21 mouse cellular contexts compared by ENCODE assay signal in genomic region chr12:36584828-36585227, GRCm38 (mm10).
"Had no signal": no experiment of that assay in that cellular context is flagged by ENCODE, and none has a peak within 500 bp of the region (broad histone marks: within the 10 kb centered on the region; RNA-seq: fewer than 3 reads in every experiment).

No protein-coding gene starts in this region.

- H3K36me3 ChIP-seq: limb, embryonic 10.5 days; limb, embryonic 13.5 days; liver, embryonic 12.5 days; liver, embryonic 15.5 days; lung, embryonic 15.5 days; midbrain, embryonic 10.5 days; midbrain, embryonic 13.5 days had no signal

- ATAC-seq: intestine, postnatal 0 days; liver, embryonic 12.5 days; midbrain, embryonic 13.5 days; midbrain, embryonic 16.5 days had no signal

- DNase-seq: kidney, adult 2 months; kidney, postnatal 36 days; liver; lung, adult 18-20 months; lung, postnatal 10 days; lung, postnatal 36 days; thymus, adult 2 months; thymus, postnatal 14 days; thymus, postnatal 4 days had no signal

- H3K9ac ChIP-seq: limb, embryonic 13.5 days; liver, embryonic 12.5 days; liver, embryonic 15.5 days; lung, embryonic 15.5 days; midbrain, embryonic 13.5 days had no signal

- H3K9me3 ChIP-seq: limb, embryonic 10.5 days; limb, embryonic 13.5 days; liver, embryonic 12.5 days; liver, embryonic 15.5 days; lung, embryonic 15.5 days; megakaryocyte, embryonic 14.5 days; midbrain, embryonic 10.5 days; midbrain, embryonic 13.5 days had no signal

- H3K27ac ChIP-seq: kidney, postnatal 0 days; limb, embryonic 10.5 days; limb, embryonic 13.5 days; liver, embryonic 12.5 days; liver, embryonic 15.5 days; lung, embryonic 15.5 days; midbrain, embryonic 10.5 days; midbrain, embryonic 13.5 days; stomach, postnatal 0 days had no signal

- H3K4me1 ChIP-seq: limb, embryonic 10.5 days; limb, embryonic 13.5 days; liver, embryonic 12.5 days; liver, embryonic 15.5 days; lung, embryonic 15.5 days; megakaryocyte, embryonic 14.5 days; midbrain, embryonic 10.5 days; midbrain, embryonic 13.5 days had no signal

- H3K4me3 ChIP-seq: limb, embryonic 10.5 days; limb, embryonic 13.5 days; liver, embryonic 12.5 days; liver, embryonic 15.5 days; lung, embryonic 15.5 days; megakaryocyte, embryonic 14.5 days; midbrain, embryonic 10.5 days; midbrain, embryonic 13.5 days had no signal

- H3K4me2 ChIP-seq: limb, embryonic 13.5 days; liver, embryonic 12.5 days; liver, embryonic 15.5 days; lung, embryonic 15.5 days; midbrain, embryonic 13.5 days had no signal

- H3K27me3 ChIP-seq: limb, embryonic 13.5 days; liver, embryonic 12.5 days; liver, embryonic 15.5 days; lung, embryonic 15.5 days; megakaryocyte, embryonic 14.5 days; midbrain, embryonic 13.5 days had no signal
